Mouse (Mus musculus): ENCODE data around the gene Katnal1. TPM values are rescaled to one million over a fixed set of nuclear protein-coding genes. Genes with fewer than 3 reads are reported as not detected.

The Katnal1 gene
- polyA plus RNA-seq, 1 experiment from 2014 or later = 9.5 TPM

DNA sequence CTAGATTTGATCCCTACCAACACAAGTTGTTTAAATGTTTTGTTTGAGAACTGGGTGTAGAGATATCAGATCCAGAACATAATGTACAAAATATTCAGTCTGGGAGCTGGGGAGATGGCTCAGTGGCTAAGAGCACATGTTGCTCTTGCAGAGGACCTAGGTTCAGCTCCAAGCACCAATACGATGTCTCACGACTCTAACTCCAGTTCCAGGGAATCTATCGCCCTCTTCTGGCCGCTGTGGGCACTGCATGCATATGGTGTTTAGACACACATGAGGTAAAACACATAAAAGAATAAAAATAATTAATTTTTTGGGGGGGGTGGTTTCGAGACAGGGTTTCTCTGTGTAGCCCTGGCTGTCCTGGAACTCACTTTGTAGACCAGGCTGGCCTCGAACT lies 23.3 kb upstream of the Katnal1 start:
- no peaks in the 10 kb centered on the region for H3K36me3 ChIP-seq
- 57% methylated on average over 6 of the region's 6 CpGs for WGBS
- H3K27me3 ChIP-seq (replicated peaks) = no peaks in the 10 kb centered on the region
- no peak overlapping the region for H3K27ac ChIP-seq
- no peak overlapping the region for H3K4me3 ChIP-seq (replicated peaks)
- peaks cover 9% of the 10 kb centered on the region; the same call in 1 of the 2 replicates for H3K4me1 ChIP-seq (replicated peaks)
- no peak overlapping the region for H3K4me2 ChIP-seq (replicated peaks)
- no peak for ATAC-seq
- no peaks in the 10 kb centered on the region for H3K9me3 ChIP-seq
- H3K9ac ChIP-seq = no peak overlapping the region

DNA sequence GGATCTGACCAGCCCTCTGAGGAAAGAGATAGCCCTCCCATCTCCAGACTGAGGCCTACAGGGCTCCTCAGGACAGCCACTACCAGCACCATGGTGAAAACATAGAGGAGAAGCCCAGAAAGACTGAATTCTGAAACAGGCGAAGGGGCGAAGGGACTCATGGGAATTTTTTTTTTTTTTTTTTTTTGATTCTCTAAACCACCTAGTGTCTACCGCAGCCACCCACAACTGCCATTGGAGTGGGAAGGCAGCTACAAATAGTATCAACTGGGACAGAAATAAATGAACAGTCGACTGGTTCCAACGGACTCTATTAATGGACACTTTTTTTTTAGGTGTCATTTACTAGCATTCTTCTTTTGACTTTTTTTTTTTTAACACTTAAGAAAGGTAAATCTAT lies 22.2 kb upstream of the Katnal1 start:
- 93% methylated on average over 5 of the region's 5 CpGs for WGBS
- Histone ChIP-seq H3K36me3 (no peaks in the 10 kb centered on the region), H3K27me3 (replicated peaks) (no peaks in the 10 kb centered on the region), H3K9me3 (no peaks in the 10 kb centered on the region), H3K4me3 (replicated peaks) (no peak overlapping the region), H3K9ac (no peak overlapping the region), H3K27ac (no peak overlapping the region), H3K4me1 (replicated peaks) (peaks cover 7% of the 10 kb centered on the region; the same call in 1 of the 2 replicates), H3K4me2 (replicated peaks) (no peak overlapping the region)
- ATAC-seq = no peak

DNA sequence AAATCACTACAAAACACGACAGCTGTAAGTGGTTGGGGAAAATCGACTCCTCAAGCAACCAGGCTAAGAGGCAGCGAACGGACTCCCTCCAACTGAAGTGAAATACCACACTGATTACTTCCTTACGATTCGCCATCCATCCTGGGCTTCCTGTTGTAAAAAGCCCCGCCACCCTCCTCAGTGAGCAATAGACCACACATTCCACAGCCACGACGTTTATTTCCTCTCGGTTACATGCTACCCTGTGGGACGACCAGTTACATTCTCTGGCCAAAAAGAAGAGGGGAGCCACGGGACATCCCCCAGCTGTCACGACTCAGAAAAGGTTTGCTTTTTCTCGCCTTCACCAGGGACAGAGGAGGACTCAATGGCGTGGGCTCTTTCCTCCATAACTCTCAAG lies 20.9 kb upstream of the Katnal1 start:
- Histone ChIP-seq H3K9me3 (no peaks in the 10 kb centered on the region), H3K4me1 (replicated peaks) (peaks cover 7% of the 10 kb centered on the region; the same call in 1 of the 2 replicates), H3K36me3 (no peaks in the 10 kb centered on the region), H3K4me3 (replicated peaks) (no peak overlapping the region), H3K4me2 (replicated peaks) (0 out of 2 replicates have a peak overlapping the region, but pooled peaks have one; percentile 4), H3K27ac (peak overlapping the region; percentile 61), H3K9ac (no peak overlapping the region), H3K27me3 (replicated peaks) (no peaks in the 10 kb centered on the region)
- ATAC-seq = peak; percentile 65
- WGBS = 21% methylated on average over 15 of the region's 15 CpGs

DNA sequence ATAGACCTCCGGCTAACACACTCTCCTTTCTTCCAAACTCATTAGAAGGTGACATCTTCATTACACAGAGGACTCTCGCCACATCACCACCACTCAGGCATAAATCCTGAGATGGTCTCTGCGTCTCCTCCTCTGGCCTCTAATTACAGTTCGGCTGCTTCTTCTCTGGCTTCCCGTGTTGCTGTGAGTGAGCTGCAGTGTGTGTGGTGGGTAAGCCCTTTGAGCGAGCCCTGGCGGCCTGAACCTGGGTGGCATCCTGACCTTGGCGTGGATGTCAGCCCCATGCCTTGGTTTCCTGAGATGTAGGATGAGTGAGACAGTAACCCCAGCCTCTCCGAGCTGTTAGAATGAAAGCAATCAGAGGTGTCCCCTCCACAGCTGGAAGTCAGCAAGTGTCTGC lies 19.5 kb upstream of the Katnal1 start:
- Histone ChIP-seq H3K4me2 (replicated peaks) (no peak overlapping the region), H3K27ac (no peak overlapping the region), H3K36me3 (no peaks in the 10 kb centered on the region), H3K9ac (no peak overlapping the region), H3K27me3 (replicated peaks) (no peaks in the 10 kb centered on the region), H3K4me1 (replicated peaks) (peaks cover 11% of the 10 kb centered on the region), H3K4me3 (replicated peaks) (no peak overlapping the region), H3K9me3 (no peaks in the 10 kb centered on the region)
- 79% methylated on average over 9 of the region's 9 CpGs for WGBS
- ATAC-seq = no peak

DNA sequence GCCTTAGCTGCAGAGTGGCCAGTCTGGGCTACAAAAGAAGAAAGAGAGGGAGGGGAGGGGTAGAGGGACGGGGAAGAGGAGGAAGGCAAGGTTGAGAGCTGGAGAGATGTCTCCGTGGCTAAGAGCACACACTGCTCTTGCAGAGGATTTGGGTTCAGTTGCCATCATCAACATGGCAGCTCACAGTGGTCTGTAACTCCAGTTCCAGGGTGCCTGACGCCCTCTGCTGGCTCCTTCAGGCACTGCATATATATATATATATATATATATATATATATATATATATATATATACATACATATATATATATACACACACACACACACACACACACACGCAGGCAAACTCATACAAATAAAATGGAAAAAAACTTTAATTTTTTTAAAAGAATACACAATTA lies 18.3 kb upstream of the Katnal1 start:
- H3K27me3 ChIP-seq (replicated peaks) = no peaks in the 10 kb centered on the region
- WGBS = 79% methylated on average over 4 of the region's 4 CpGs
- H3K4me3 ChIP-seq (replicated peaks) = no peak overlapping the region

DNA sequence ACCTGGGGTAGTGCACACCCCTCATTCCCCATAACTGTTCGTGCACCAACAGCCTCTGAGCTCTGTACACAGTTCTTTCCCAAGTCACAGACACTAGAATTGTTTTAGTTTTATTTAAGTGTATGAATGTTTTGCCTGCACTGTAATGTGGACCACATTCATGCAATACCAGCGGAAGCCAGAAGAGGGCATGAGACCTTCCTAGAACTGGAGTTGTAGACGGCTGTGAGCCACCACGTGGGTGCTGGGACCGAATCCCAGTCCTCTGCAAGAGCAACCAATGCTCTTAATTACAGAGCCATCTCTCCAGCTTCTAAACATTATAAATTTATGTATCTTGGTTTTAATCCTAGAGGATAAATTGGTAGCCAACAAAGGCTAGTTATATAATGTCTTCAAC lies 17.7 kb upstream of the Katnal1 start:
- 84% methylated on average over 5 of the region's 5 CpGs for WGBS
- no peaks in the 10 kb centered on the region for H3K36me3 ChIP-seq
- no peak overlapping the region for H3K27ac ChIP-seq
- peaks cover 13% of the 10 kb centered on the region for H3K4me1 ChIP-seq (replicated peaks)
- no peak overlapping the region for H3K9ac ChIP-seq
- no peak overlapping the region for H3K4me3 ChIP-seq (replicated peaks)
- H3K27me3 ChIP-seq (replicated peaks) = no peaks in the 10 kb centered on the region
- H3K9me3 ChIP-seq = no peaks in the 10 kb centered on the region
- ATAC-seq = no peak
- H3K4me2 ChIP-seq (replicated peaks) = no peak overlapping the region

More for the DNA sequence above, 18.3 kb upstream of the Katnal1 start:
- ATAC-seq = no peak
- H3K4me1 ChIP-seq (replicated peaks) = peaks cover 13% of the 10 kb centered on the region
- no peak overlapping the region for H3K27ac ChIP-seq
- H3K36me3 ChIP-seq = no peaks in the 10 kb centered on the region
- H3K4me2 ChIP-seq (replicated peaks) = no peak overlapping the region
- no peak overlapping the region for H3K9ac ChIP-seq
- no peaks in the 10 kb centered on the region for H3K9me3 ChIP-seq

DNA sequence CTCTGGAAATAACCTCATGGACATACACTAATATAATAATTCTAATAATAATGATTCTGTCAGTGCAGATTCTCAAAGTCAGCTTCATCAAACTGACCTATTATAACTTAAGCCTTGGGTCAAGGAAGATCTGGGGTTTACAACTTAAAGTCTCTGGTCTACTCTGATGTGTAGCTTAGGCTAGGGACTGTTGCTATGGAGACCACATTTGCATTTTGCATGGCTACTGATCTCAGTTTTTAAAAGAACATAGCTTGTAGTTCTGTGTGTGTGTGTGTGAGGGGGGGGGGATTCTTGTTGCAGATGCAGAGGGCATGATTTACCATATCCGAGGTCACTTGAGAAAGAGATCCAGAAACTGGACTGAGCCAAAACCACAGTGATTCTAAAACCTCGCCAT lies 16.6 kb upstream of the Katnal1 start:
- Histone ChIP-seq H3K27ac (no peak overlapping the region), H3K9me3 (no peaks in the 10 kb centered on the region), H3K9ac (no peak overlapping the region), H3K4me2 (replicated peaks) (no peak overlapping the region), H3K4me1 (replicated peaks) (peaks cover 13% of the 10 kb centered on the region), H3K36me3 (no peaks in the 10 kb centered on the region), H3K27me3 (replicated peaks) (no peaks in the 10 kb centered on the region), H3K4me3 (replicated peaks) (no peak overlapping the region)
- 81% methylated on average over 2 of the region's 2 CpGs for WGBS
- no peak for ATAC-seq

DNA sequence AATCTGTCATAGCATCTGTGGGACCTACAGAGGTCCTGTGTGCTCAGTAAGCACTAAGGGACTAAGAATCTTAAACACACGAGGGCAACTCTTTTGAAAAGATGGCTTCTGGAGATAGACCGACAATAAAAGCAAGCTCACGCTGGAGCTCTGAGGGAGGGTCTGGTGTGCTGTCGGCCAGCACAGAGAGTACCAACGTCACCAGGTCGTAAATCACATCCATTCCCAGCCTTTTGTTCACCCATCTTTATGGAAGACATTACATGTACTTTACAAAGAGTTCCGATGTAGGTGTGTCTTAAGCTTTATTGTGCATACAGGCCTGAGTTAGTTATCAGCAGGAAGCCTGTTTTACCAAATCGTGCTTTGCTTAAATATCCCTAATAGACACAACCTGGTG lies 14.9 kb upstream of the Katnal1 start:
- ATAC-seq = peak; percentile 53; the same call in 1 of the 2 replicates
- 0 out of 2 replicates have a peak overlapping the region, but pooled peaks have one; percentile 26 for H3K4me2 ChIP-seq (replicated peaks)
- 26% methylated on average over 8 of the region's 8 CpGs for WGBS
- no peak overlapping the region for H3K27ac ChIP-seq
- no peaks in the 10 kb centered on the region for H3K9me3 ChIP-seq
- no peak overlapping the region for H3K4me3 ChIP-seq (replicated peaks)
- H3K9ac ChIP-seq = no peak overlapping the region
- peaks cover 6% of the 10 kb centered on the region; the same call in 1 of the 2 replicates for H3K4me1 ChIP-seq (replicated peaks)
- no peaks in the 10 kb centered on the region for H3K36me3 ChIP-seq
- H3K27me3 ChIP-seq (replicated peaks) = no peaks in the 10 kb centered on the region

DNA sequence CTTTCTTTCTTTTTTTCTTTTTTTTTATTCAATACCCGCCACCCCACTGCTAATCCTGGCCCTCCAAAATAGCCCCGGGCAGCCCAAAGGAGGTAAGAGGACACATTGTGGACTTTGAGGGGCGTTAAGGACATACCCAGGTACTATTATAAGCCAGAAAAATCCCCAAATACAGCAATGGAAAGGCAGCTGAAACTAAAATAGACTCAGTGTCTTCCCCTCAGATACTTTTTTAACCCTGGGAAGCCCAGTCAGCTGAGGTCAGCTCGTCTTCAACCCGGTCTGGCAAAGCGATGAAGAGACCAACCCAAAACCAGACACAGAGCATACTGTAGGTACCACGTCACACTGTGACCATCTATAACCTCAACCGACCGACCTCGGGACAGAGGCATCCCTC lies 14.3 kb upstream of the Katnal1 start:
- Histone ChIP-seq H3K4me3 (replicated peaks) (no peak overlapping the region), H3K9me3 (no peaks in the 10 kb centered on the region), H3K4me1 (replicated peaks) (peaks cover 6% of the 10 kb centered on the region; the same call in 1 of the 2 replicates), H3K27me3 (replicated peaks) (no peaks in the 10 kb centered on the region), H3K36me3 (no peaks in the 10 kb centered on the region), H3K9ac (no peak overlapping the region), H3K4me2 (replicated peaks) (0 out of 2 replicates have a peak overlapping the region, but pooled peaks have one; percentile 26), H3K27ac (no peak overlapping the region)
- ATAC-seq = no peak
- WGBS = 81% methylated on average over 10 of the region's 10 CpGs

DNA sequence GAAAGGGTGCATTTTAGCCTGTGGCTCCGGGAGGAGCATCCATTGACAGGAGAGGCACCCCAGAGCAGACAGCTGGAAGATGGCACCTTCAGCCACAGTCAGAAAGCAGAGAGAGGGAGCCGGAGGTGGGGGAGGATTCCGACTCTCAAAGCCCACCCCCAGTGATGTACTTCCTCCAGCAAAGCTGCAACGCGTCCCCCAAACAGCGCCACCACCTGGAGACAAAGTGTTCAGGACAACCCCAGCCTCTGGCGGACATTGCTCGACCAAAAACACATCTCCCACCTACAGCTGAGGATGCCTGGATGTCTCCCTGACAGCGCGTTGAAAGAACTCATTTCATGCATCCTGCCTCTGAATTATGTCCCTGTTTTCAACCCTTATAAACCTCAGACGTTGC lies 13.8 kb upstream of the Katnal1 start:
- Histone ChIP-seq H3K36me3 (no peaks in the 10 kb centered on the region), H3K4me3 (replicated peaks) (no peak overlapping the region), H3K4me1 (replicated peaks) (peaks cover 6% of the 10 kb centered on the region; the same call in 1 of the 2 replicates), H3K4me2 (replicated peaks) (no peak overlapping the region), H3K9ac (no peak overlapping the region), H3K9me3 (no peaks in the 10 kb centered on the region), H3K27ac (no peak overlapping the region), H3K27me3 (replicated peaks) (no peaks in the 10 kb centered on the region)
- WGBS = 69% methylated on average over 11 of the region's 11 CpGs
- ATAC-seq = no peak

DNA sequence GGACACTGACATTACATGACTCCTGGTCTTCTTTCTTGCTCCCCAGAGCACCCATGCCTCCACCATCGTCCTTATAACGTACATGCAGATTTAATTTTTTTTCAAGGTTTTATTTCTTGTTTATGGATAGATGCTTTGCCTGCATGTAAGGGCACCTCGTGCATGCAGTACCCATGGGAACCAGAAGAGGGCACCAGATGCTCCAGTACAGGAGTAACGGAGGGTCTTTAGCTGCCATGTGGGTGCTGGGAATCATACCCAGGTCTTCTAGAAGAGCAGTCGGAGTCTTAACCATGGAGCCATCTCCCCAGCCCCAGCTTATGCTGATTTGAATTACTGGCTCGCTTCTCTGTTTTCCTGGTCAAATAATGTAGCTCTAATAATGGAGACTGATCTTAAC lies 13.2 kb upstream of the Katnal1 start:
- 94% methylated on average over 6 of the region's 6 CpGs for WGBS
- Histone ChIP-seq H3K9me3 (no peaks in the 10 kb centered on the region), H3K36me3 (no peaks in the 10 kb centered on the region), H3K4me3 (replicated peaks) (no peak overlapping the region), H3K27me3 (replicated peaks) (no peaks in the 10 kb centered on the region), H3K9ac (no peak overlapping the region), H3K4me1 (replicated peaks) (peaks cover 6% of the 10 kb centered on the region; the same call in 1 of the 2 replicates), H3K4me2 (replicated peaks) (no peak overlapping the region), H3K27ac (no peak overlapping the region)
- no peak for ATAC-seq

DNA sequence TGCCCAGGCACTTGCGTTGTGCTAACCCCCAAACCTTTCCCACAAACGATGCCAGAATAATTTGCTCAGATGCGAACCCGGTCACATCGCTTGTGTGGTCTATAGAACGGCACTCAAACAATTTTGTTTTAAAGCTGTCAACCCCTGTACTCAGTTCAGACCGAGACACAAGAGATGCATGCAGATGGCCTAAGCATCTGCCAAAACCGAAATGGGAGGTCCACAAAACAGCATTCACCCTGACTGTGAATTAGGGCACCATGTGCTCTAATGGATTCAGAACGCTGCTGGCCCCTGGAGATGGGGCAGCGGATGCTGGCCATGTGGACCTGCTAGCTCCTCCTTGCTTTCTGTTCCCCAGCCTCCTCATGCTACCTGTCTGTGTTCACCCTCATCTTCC lies 12.7 kb upstream of the Katnal1 start:
- H3K9me3 ChIP-seq = no peaks in the 10 kb centered on the region
- no peak overlapping the region for H3K4me3 ChIP-seq (replicated peaks)
- H3K9ac ChIP-seq = no peak overlapping the region
- H3K4me2 ChIP-seq (replicated peaks) = no peak overlapping the region
- no peaks in the 10 kb centered on the region for H3K27me3 ChIP-seq (replicated peaks)
- no peak overlapping the region for H3K27ac ChIP-seq
- H3K4me1 ChIP-seq (replicated peaks) = peaks cover 6% of the 10 kb centered on the region; the same call in 1 of the 2 replicates
- H3K36me3 ChIP-seq = no peaks in the 10 kb centered on the region
- WGBS = 78% methylated on average over 10 of the region's 10 CpGs
- no peak for ATAC-seq

DNA sequence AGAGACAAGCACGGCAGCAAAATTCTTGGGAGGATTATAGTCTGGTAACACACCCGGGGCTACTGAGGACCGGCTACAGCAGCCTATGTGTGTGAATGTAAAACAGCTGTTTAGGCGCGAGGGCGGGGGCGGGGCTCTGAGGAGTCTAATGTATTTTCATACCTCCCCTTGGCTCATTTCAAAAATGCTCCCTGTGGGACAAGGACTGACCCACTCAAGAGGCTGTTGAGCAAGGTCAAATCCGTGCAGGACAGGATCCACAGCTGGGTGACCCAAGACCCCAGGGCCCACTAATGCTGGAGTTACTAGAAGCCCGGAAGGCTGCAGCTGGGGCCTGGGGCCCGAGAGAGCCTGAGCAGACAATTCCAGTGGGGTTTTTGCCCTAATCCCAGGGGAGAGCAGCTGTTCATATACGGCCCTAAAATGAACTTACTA lies 10.8 kb upstream of the Katnal1 start:
- no peak for ATAC-seq
- WGBS = 70% methylated on average over 11 of the region's 11 CpGs

More for the DNA sequence above, 10.8 kb upstream of the Katnal1 start:
- Histone ChIP-seq H3K27me3 (replicated peaks) (no peaks in the 10 kb centered on the region), H3K4me3 (replicated peaks) (no peak overlapping the region), H3K4me2 (replicated peaks) (no peak overlapping the region), H3K27ac (0 out of 2 replicates have a peak overlapping the region, but pooled peaks have one; percentile 13), H3K36me3 (no peaks in the 10 kb centered on the region), H3K4me1 (replicated peaks) (peaks cover 6% of the 10 kb centered on the region; the same call in 1 of the 2 replicates), H3K9me3 (no peaks in the 10 kb centered on the region), H3K9ac (no peak overlapping the region)
